ENCODE assay signal across 14 mouse cellular contexts in the genomic region with DNA sequence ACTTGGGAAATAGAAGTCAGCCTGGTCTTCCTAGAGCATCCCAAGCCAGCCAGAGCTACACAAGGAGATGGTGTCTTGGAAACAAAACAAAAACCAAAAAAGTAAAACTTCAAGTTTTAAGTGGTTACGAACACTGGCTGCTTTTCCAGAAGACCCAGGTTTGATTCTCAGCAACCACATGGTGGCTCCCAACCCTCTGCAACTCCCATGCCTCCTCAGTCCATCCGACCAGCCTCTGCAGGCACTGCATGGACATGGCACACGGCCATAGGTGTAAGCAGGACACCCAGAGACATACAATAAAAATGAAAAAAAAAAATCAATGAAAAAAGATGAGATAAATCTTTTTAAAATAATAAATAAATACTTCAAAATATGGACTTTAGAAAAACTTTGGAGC. TPM values are rescaled to one million over a fixed set of nuclear protein-coding genes. Genes with fewer than 3 reads are reported as not detected.
"Had no signal": no experiment of that assay in that cellular context is flagged by ENCODE, and none has a peak within 500 bp of the region (broad histone marks: within the 10 kb centered on the region; RNA-seq: fewer than 3 reads in every experiment).

No protein-coding gene starts in this region.

- H3K9ac ChIP-seq: kidney, embryonic 15.5 days; limb, embryonic 12.5 days; midbrain, embryonic 15.5 days had no signal

- H3K9me3 ChIP-seq: kidney, embryonic 15.5 days; limb, embryonic 12.5 days; midbrain, embryonic 15.5 days had no signal

- H3K4me3 ChIP-seq: kidney, embryonic 15.5 days; limb, embryonic 12.5 days; megakaryocyte, embryonic 14.5 days; midbrain, embryonic 15.5 days had no signal

- H3K27ac ChIP-seq: kidney, embryonic 15.5 days; limb, embryonic 12.5 days; midbrain, embryonic 15.5 days had no signal

- H3K4me1 ChIP-seq: limb, embryonic 12.5 days; midbrain, embryonic 15.5 days had no signal

- H3K36me3 ChIP-seq: kidney, embryonic 15.5 days; limb, embryonic 12.5 days; midbrain, embryonic 15.5 days had no signal

- DNase-seq: kidney, adult 2 months; kidney, postnatal 14 days; layer of hippocampus, postnatal 36 days; lung, postnatal 14 days; right cerebral cortex, adult 18-20 months; right cerebral cortex, postnatal 25 days; thymus, postnatal 4 days had no signal

- H3K4me2 ChIP-seq: kidney, embryonic 15.5 days; limb, embryonic 12.5 days; midbrain, embryonic 11.5 days; midbrain, embryonic 15.5 days had no signal

- ATAC-seq: intestine, embryonic 16.5 days; midbrain, embryonic 15.5 days had no signal

- H3K27me3 ChIP-seq: kidney, embryonic 15.5 days; limb, embryonic 12.5 days had no signal

RNA-seq across cellular contexts. Expression of a gene that starts 48.2 kb away (rescaled TPM):
- polyA plus RNA-seq: macrophage had no signal
